Mouse (Mus musculus) cerebellum, adult 18-20 months (tissue): ENCODE results near the gene Olfr1186.
"Not testable (repeated sequence)": the region's sequence is repeated elsewhere in the genome, so short reads cannot be mapped to it uniquely, and the experiment has no call there.

Experiments used
- DNase-seq, 2 experiments: peaks; one replicate each; pipeline ENCODE4 v3.0.0; 2021

Olfr1186 gene

GRCm38 (mm10) chr2:88518251-88518650 is at the start of gene Olfr1186:
Gene Olfr1186 (plus strand): TSS chr2:88518551.
- DNase-seq, result no peak

GRCm38 (mm10) chr2:88483298-88483697 is 35.1 kb upstream of the Olfr1186 start, which contains the start of gene Olfr1184:
Gene Olfr1184 (plus strand): TSS chr2:88483598.
- no peak for DNase-seq

GRCm38 (mm10) chr2:88493020-88493419 is 25.3 kb upstream of the Olfr1186 start, which contains the start of gene Olfr1185-ps1:
Gene Olfr1185-ps1 (plus strand): TSS chr2:88493320.
- no peak for DNase-seq

- no peak for DNase-seq
Measured at GRCm38 (mm10) chr2:88525720-88526119, 7.4 kb downstream of the Olfr1186 start.

- no peak for DNase-seq
Measured at GRCm38 (mm10) chr2:88556635-88557034, 38.3 kb downstream of the Olfr1186 start, which contains the start of gene Olfr1188. Gene Olfr1188 (plus strand): TSS chr2:88556935.

- DNase-seq, result not testable (repeated sequence)
Measured at GRCm38 (mm10) chr2:88572696-88573095, 54.3 kb downstream of the Olfr1186 start.
